Mouse (Mus musculus) heart, postnatal 10 days (tissue): ENCODE measurements at regions not wholly inside any gene's neighbourhood (a gene's known extent, or its start where the extent isn't known, plus 50 kb on each side); places are given as distances from the start of the nearest gene placed in this dataset.

Source experiments
- DNase-seq, 2 experiments: peaks; one replicate each; pipeline ENCODE4 v3.0.0; 2021
- intact Hi-C: fragments of 180-260 bp; cut with DNase I; formaldehyde crosslinking; loops from one replicate; pipeline ENCODE4 v1.15.1; 2025

GRCm38 (mm10) chr4:8968741-8969140 lies 729.9 kb upstream of the Car8 start:
- intact Hi-C loops: loop anchor here (5.0 kb wide), 2 partner anchors 44 to 129 kb away; no protein-coding TSS in a partner anchor
- no peak for DNase-seq

GRCm38 (mm10) chr4:8967986-8968385 lies 729.1 kb upstream of the Car8 start:
- no peak for DNase-seq
- intact Hi-C loops: loop anchor here (5.0 kb wide), 2 partner anchors 44 to 129 kb away; no protein-coding TSS in a partner anchor

- intact Hi-C loops: loop anchor here (5.0 kb wide), 2 partner anchors 47 to 132 kb away; no protein-coding TSS in a partner anchor
- DNase-seq: no peak
These were observed 726.7 kb upstream of the Car8 start for GRCm38 (mm10) chr4:8965563-8965962.

DNA sequence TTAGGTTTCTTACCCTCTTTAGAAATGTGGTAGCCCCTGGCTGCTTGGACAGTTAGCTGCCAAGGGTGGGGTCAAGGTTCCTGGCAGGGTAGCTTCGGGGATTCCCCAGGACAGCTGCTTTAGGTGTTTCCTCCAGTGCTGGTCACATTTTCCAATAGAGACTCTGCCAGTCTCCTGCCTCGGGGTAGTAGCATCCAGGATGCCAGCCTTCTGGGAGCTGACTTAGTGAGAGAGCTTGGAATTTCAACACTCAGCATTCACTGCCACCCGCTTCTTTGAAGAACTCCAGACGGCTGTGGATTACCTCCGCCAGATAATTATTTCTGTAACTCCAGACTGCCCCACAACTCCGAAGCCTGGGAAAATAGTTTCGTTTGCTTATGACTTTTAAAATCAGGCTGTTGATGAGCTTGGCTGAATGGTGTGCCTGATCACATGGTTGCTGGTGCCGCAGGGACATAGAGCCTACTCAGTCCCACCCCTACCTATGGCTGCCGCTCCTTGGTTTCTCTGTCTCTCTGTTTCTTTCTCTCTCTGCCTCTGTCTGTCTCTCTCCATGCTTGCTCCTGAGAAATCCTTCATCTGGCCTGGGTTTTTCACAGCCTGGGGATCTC lies 724.2 kb upstream of the Car8 start:
- intact Hi-C loops: no loop called here

DNA sequence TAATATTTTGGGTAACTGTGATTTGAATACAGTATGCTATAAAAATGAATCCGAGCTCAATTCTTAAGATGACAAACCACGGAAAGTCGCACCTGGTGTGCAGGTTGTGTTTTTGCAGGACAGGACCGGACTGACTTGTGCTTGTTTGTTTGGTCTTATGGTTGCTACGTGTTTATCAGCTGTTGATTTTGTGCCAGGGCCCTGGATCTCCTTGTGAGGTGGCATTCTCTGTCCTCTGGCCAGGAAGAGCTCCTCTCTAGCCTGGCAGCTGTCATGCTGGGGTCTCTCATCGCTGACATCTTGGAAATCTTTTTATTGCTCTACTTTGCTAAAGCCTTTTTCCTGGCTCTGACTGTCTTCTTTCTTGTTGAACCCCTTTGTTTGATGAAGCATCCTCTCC lies 723.0 kb upstream of the Car8 start:
- intact Hi-C loops: no loop called here
- DNase-seq: peak; percentile 69 to 72

More for the DNA sequence above, 724.2 kb upstream of the Car8 start:
- DNase-seq: peak in 1 of 2 experiments; percentile 39

GRCm38 (mm10) chr4:8957771-8958170 lies 718.9 kb upstream of the Car8 start:
- intact Hi-C loops: no loop called here
- no peak for DNase-seq

DNA sequence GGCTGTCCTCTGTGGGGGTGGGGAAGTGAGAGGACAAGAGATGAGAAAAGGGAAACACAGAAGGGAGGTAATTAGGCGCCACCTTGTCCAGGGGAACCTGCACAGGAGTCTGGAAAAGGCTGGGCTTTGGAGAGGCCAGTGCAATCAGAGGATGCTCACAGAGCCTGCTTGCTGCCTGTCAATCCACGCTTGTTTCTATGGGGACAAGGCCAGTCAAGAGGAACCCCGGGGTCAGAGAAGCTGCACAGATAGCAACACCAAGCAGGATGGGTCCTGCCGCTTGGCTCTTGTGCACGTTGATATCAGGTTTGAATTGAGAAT lies 718.1 kb upstream of the Car8 start:
- no peak for DNase-seq
- intact Hi-C loops: no loop called here

- intact Hi-C loops: no loop called here
- no peak for DNase-seq
These were observed 717.6 kb upstream of the Car8 start for GRCm38 (mm10) chr4:8956312-8957022.

DNA sequence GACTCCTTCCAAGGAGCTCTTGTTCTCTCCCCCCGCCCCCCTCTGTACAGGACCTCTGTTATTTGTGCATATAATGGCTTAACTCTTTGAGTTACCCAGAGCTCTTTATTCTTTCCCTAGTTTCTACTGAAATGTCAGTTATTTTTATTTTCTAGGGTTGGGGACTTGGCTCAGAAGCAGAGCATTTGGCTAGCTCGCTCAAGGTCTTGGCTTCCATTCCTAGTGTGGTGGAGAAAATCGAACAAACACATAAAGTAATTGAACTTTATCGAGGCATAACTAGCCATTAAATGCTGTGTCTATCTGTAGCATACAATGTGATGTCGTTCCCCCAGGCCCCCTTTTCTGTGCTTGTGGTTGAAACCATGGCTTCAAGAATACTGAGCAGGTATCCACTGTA lies 716.5 kb upstream of the Car8 start:
- no peak for DNase-seq
- intact Hi-C loops: no loop called here

DNA sequence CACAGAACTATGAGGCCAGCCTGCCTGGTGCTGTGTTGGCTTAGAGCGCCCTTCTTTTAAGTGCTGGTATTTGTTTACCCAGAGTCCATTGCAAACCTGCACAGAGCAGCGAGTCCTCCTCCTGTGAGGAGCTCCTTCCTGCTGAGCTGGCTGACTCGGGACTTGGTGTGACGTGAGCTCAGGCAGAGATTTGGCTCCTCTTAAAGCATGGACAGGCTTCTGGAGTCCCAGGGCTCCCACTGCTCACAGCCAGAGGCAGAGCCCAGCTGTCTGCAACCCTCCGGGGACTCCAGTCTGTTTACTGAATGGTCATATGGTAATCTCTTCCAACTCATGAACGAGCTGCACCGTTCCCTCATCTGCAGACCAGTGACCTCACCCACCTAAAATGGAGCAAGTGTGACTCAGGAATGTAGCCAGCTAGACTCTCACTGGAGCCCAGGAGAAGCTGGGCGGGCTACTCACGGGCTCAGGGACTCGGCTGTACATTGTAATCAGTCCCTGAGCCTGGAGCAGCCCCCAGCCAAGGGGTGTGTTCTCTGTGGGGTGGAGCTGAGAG lies 715.6 kb upstream of the Car8 start:
- intact Hi-C loops: loop anchor here (5.0 kb wide), 1 partner anchor 63 kb away; no protein-coding TSS in a partner anchor
- peak; percentile 87 to 90 for DNase-seq

DNA sequence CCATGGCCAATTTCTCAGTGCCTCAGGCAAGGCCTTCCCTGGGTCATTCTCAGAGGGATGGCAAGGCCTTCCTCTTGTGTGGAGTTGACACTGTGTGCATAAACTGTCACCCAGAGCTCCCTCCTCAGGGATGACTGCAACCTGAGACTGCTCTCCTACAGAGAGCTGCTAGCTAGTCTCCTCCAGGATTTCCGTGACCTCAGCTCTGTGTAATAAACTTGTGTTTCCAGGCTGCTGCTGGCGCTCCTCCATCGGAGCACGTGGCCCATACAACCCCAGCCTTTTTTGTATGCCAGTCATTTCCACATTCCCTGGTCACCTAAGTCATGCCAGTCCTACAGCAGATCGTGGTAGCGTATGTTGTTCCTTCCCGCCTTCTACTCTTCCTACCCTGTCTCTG lies 714.3 kb upstream of the Car8 start:
- intact Hi-C loops: loop anchor here (5.0 kb wide), 1 partner anchor 64 kb away; no protein-coding TSS in a partner anchor
- no peak for DNase-seq

GRCm38 (mm10) chr4:8949951-8950350 lies 711.1 kb upstream of the Car8 start:
- DNase-seq: no peak
- intact Hi-C loops: loop anchor here (5.0 kb wide), 1 partner anchor 67 kb away; no protein-coding TSS in a partner anchor

- no peak for DNase-seq
- intact Hi-C loops: no loop called here
These were observed 710.7 kb upstream of the Car8 start for GRCm38 (mm10) chr4:8949537-8949936.

GRCm38 (mm10) chr4:8945116-8945515 lies 706.3 kb upstream of the Car8 start:
- intact Hi-C loops: no loop called here
- DNase-seq: no peak

- intact Hi-C loops: no loop called here
These were observed 704.2 kb upstream of the Car8 start for GRCm38 (mm10) chr4:8943080-8943479.

GRCm38 (mm10) chr4:8938948-8939411 lies 700.1 kb upstream of the Car8 start:
- intact Hi-C loops: no loop called here
- DNase-seq: peak in 1 of 2 experiments; percentile 65

More at GRCm38 (mm10) chr4:8943080-8943479, 704.2 kb upstream of the Car8 start:
- DNase-seq: no peak

GRCm38 (mm10) chr4:8935899-8936298 lies 697.1 kb upstream of the Car8 start:
- intact Hi-C loops: no loop called here

GRCm38 (mm10) chr4:8934541-8934940 lies 695.7 kb upstream of the Car8 start:
- intact Hi-C loops: no loop called here
- no peak for DNase-seq

More at GRCm38 (mm10) chr4:8935899-8936298, 697.1 kb upstream of the Car8 start:
- DNase-seq: no peak

DNA sequence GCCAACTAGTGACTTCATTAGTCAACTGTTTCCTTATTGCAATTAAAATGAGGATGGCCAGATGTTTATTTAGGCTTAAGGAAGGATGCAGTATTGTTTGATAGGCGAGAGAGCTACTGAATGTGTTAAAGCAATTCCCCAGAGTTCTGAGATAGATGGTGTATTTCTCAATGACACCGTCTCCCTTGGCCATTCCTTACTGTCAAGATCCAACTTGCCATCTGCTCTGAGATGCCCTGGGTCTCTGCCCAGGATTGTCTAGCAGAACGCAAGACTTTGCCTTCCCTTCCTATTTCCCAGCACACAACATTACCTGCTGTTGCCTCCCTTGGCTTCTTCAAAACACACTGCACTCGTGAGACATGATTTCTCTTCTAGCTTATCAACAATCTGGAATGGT lies 690.5 kb upstream of the Car8 start:
- DNase-seq: no peak

DNA sequence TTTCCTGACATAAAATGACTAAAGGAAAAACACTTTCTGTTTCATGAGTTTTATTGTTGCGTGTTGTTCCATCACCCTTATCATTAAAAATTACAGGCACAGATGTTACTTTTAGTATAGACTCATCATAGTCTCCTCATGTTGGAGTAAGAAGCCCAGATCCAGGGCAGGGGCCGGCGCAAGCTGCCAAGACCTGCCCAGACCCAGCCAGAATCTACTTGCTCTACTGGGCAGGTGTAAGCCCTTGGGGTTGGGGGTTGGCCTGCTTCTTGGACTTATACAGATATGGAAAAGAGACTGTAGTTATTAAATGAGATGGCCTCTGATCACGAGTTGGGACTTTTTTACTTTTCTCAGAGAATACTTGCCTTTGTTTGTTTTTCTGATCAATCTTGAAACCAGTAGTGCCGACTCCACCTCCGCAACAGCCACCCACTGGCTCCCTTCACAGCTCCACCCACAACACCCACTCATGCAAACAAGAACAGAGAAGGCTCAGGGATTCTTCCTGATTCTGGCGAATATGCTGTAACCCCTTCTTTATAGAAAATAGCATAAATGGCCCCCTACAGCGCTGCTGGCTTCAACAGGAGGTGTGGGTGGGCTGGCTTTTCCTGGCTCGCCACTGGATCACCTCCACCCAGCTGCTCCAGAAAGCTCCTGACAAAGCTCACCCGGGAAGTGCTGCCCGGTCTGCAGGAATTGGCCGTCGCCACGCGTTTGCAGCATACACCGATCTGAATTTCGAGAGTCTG lies 689.9 kb upstream of the Car8 start:
- intact Hi-C loops: no loop called here
- DNase-seq: no peak

More for the DNA sequence above, 690.5 kb upstream of the Car8 start:
- intact Hi-C loops: no loop called here
